Mouse (Mus musculus) heart, postnatal 36 days (tissue): ENCODE data around the gene Ccdc142. TPM values are rescaled to one million over a fixed set of nuclear protein-coding genes. Genes with fewer than 3 reads are reported as not detected.

Source experiments
- DNase-seq, 2 experiments: peaks; one replicate each; pipeline ENCODE4 v3.0.0; 2021 to 2022
- intact Hi-C: fragments of 180-260 bp; cut with DNase I; formaldehyde crosslinking; loops from one replicate; pipeline ENCODE4 v1.15.1; 2025
- total RNA-seq, 2 experiments: library from RNA; stranded (reverse); gene quantifications; 2 replicates each; pipeline ENCODE4 v1.2.3; 2021

The Ccdc142 gene
- total RNA-seq, 2 experiments from 2014 or later, result 1.4 to 1.5 TPM

GRCm38 (mm10) chr6:83080210-83080609 lies 21.2 kb upstream of the Ccdc142 start:
- DNase-seq, result no peak
- intact Hi-C loops, result no loop called here

GRCm38 (mm10) chr6:83083497-83083896 lies 17.9 kb upstream of the Ccdc142 start:
- DNase-seq, result no peak
- intact Hi-C loops, result no loop called here

GRCm38 (mm10) chr6:83084477-83084876 lies 16.9 kb upstream of the Ccdc142 start:
- intact Hi-C loops, result no loop called here
- no peak for DNase-seq

- peak in 1 of 2 experiments; percentile 18 for DNase-seq
- intact Hi-C loops, result no loop called here
These were observed 15.0 kb upstream of the Ccdc142 start, which contains the start of gene Lbx2 for GRCm38 (mm10) chr6:83086121-83087035. Gene Lbx2 (plus strand): TSS chr6:83086367.

GRCm38 (mm10) chr6:83087205-83087925 lies 14.0 kb upstream of the Ccdc142 start:
- intact Hi-C loops, result no loop called here
- peak; percentile 45 to 47 for DNase-seq

- intact Hi-C loops, result no loop called here
- peak in 1 of 2 experiments; percentile 47 for DNase-seq
These were observed 13.5 kb upstream of the Ccdc142 start for GRCm38 (mm10) chr6:83087926-83088260.

- intact Hi-C loops, result no loop called here
- DNase-seq, result no peak
These were observed 8.8 kb upstream of the Ccdc142 start for GRCm38 (mm10) chr6:83092416-83093127.

GRCm38 (mm10) chr6:83095968-83096367 lies 5.4 kb upstream of the Ccdc142 start:
- no peak for DNase-seq
- intact Hi-C loops, result no loop called here

GRCm38 (mm10) chr6:83098411-83098810 lies 3.0 kb upstream of the Ccdc142 start:
- DNase-seq, result no peak
- intact Hi-C loops, result no loop called here

- peak; percentile 59 to 63 for DNase-seq
- intact Hi-C loops, result loop anchor here (1.0 kb wide), 3 partner anchors 24 to 106 kb away; partner anchors contain the start of gene Aup1
These were observed 521 bp downstream of the Ccdc142 start for GRCm38 (mm10) chr6:83101688-83102556.

GRCm38 (mm10) chr6:83103130-83103650 lies 1.8 kb downstream of the Ccdc142 start:
- no peak for DNase-seq
- intact Hi-C loops, result no loop called here

GRCm38 (mm10) chr6:83104158-83104557 lies 2.8 kb downstream of the Ccdc142 start:
- DNase-seq, result no peak
- intact Hi-C loops, result no loop called here

GRCm38 (mm10) chr6:83107566-83108400 lies 6.4 kb downstream of the Ccdc142 start:
- DNase-seq, result peak; percentile 75 to 81
- intact Hi-C loops, result loop anchor here (5.0 kb wide), 1 partner anchor 170 kb away; no protein-coding TSS in a partner anchor

- intact Hi-C loops, result loop anchor here (5.0 kb wide), 1 partner anchor 168 kb away; no protein-coding TSS in a partner anchor
- peak; percentile 85 to 88 for DNase-seq
These were observed 7.6 kb downstream of the Ccdc142 start, which contains the start of gene Mrpl53 for GRCm38 (mm10) chr6:83108762-83109668. Gene Mrpl53 (plus strand): TSS chr6:83109040.

GRCm38 (mm10) chr6:83111510-83112136 lies 10.2 kb downstream of the Ccdc142 start:
- intact Hi-C loops, result no loop called here
- DNase-seq, result no peak

- DNase-seq, result peak; percentile 95 to 96
- intact Hi-C loops, result no loop called here
These were observed 13.7 kb downstream of the Ccdc142 start, which contains the start of gene Mogs for GRCm38 (mm10) chr6:83115011-83115671. Gene Mogs (plus strand): TSS chr6:83115496.
